Mouse (Mus musculus) myocyte (in vitro differentiated cells): ENCODE measurements around the gene Tex21. TPM values are rescaled to one million over a fixed set of nuclear protein-coding genes. Genes with fewer than 3 reads are reported as not detected.

Source experiments
- H3K27me3 ChIP-seq: one replicate; pipeline ENCODE4 v1.6.1; 2011; ENCODE audit not compliant: control insufficient read depth, insufficient read depth, insufficient read length
- H3K36me3 ChIP-seq: one replicate; pipeline ENCODE4 v1.6.1; 2011; ENCODE audit not compliant: control insufficient read depth, insufficient read depth
- H3K4me2 ChIP-seq: one replicate; pipeline ENCODE4 v1.6.1; 2011; ENCODE audit warnings: low read depth, control low read depth
- H3K4me3 ChIP-seq: one replicate; pipeline ENCODE4 v1.5.1; 2011; ENCODE audit warnings: mild to moderate bottlenecking, control low read depth, moderate library complexity
- H3K79me2 ChIP-seq: one replicate; pipeline ENCODE4 v1.6.1; 2011; ENCODE audit not compliant: control insufficient read depth, insufficient read depth
- H3ac ChIP-seq: one replicate; pipeline ENCODE4 v1.6.1; 2011; ENCODE audit not compliant: control insufficient read depth, insufficient read length
- CEBPB ChIP-seq: IDR thresholded peaks from 2 replicates; pipeline ENCODE4 v1.6.1; 2011; ENCODE audit warnings: mild to moderate bottlenecking, moderate library complexity; ENCODE audit not compliant: poor library complexity, insufficient read depth, severe bottlenecking
- E2F4 ChIP-seq: IDR thresholded peaks from one replicate; pipeline ENCODE4 v1.6.1; 2011; ENCODE audit warnings: mild to moderate bottlenecking, control low read depth, moderate library complexity; ENCODE audit not compliant: insufficient read depth
- MAX ChIP-seq: IDR thresholded peaks from one replicate; pipeline ENCODE4 v1.6.1; 2011; ENCODE audit warnings: low read depth, mild to moderate bottlenecking, control low read depth
- MYOD1 ChIP-seq, 3 experiments: IDR thresholded peaks; one replicate each; pipeline ENCODE4 v1.6.1; 2011; ENCODE audit warnings: control low read depth in 2 of 3, low read depth in 2 of 3, mild to moderate bottlenecking in 2 of 3, moderate library complexity in 1 of 3; ENCODE audit not compliant: insufficient read length in 2 of 3, control insufficient read depth in 1 of 3
- MYOG ChIP-seq, 3 experiments: IDR thresholded peaks; one replicate each; pipeline ENCODE4 v1.6.1; 2011; ENCODE audit warnings: control low read depth in 2 of 3, low read depth in 2 of 3, mild to moderate bottlenecking in 2 of 3; ENCODE audit not compliant: insufficient read length in 2 of 3, control insufficient read depth in 1 of 3, insufficient read depth in 1 of 3
- POLR2A ChIP-seq: IDR thresholded peaks from one replicate; pipeline ENCODE4 v1.6.1; 2011; ENCODE audit warnings: low read depth, mild to moderate bottlenecking, control low read depth, moderate library complexity; ENCODE audit not compliant: insufficient read length
- POLR2AphosphoS2 ChIP-seq: IDR thresholded peaks from one replicate; pipeline ENCODE4 v1.6.1; 2011; ENCODE audit warnings: low read depth, control low read depth; ENCODE audit not compliant: insufficient read length
- REST ChIP-seq: IDR thresholded peaks from one replicate; pipeline ENCODE4 v1.6.1; 2011; ENCODE audit warnings: mild to moderate bottlenecking, control low read depth, moderate library complexity; ENCODE audit not compliant: insufficient read depth, insufficient read length
- SRF ChIP-seq: IDR thresholded peaks from one replicate; pipeline ENCODE4 v1.6.1; 2011; ENCODE audit warnings: low read depth; ENCODE audit not compliant: control insufficient read depth, insufficient read length
- TCF12 ChIP-seq: IDR thresholded peaks from one replicate; pipeline ENCODE4 v1.6.1; 2011; ENCODE audit warnings: mild to moderate bottlenecking, control low read depth; ENCODE audit not compliant: poor library complexity, insufficient read depth, severe bottlenecking
- TCF3 ChIP-seq: IDR thresholded peaks from one replicate; pipeline ENCODE4 v1.6.1; 2011; ENCODE audit warnings: low read depth, control low read depth; ENCODE audit not compliant: insufficient read length
- USF1 ChIP-seq: IDR thresholded peaks from one replicate; pipeline ENCODE4 v1.6.1; 2011; ENCODE audit warnings: low read depth, mild to moderate bottlenecking, control low read depth, moderate library complexity
- polyA plus RNA-seq: library from polyadenylated mRNA; unstranded; fragments of >200 nt; fragmentation: generic; extraction: Trizol; gene quantifications from one replicate; pipeline ENCODE4 v1.2.1, GENCODE M21; 2012; ENCODE audit warnings: missing spikeins

The Tex21 gene
- polyA plus RNA-seq, 1 experiment: not detected

- H3K27me3 ChIP-seq: no peaks in the 10 kb centered on the region
- H3K4me3 ChIP-seq: no peak overlapping the region
- no peak overlapping the region for H3ac ChIP-seq
- TF ChIP-seq POLR2AphosphoS2 (no peak), TCF12 (no peak), CEBPB (no peak), TCF3 (no peak), POLR2A (no peak), REST (no peak), SRF (no peak), USF1 (no peak)
- H3K4me2 ChIP-seq: no peak overlapping the region
- peaks cover 22% of the 10 kb centered on the region for H3K36me3 ChIP-seq
- no peaks in the 10 kb centered on the region for H3K79me2 ChIP-seq
These were observed 34.0 kb upstream of the Tex21 start for GRCm38 (mm10) chr12:76280556-76280955.

- Histone ChIP-seq H3ac (no peak overlapping the region), H3K27me3 (no peaks in the 10 kb centered on the region), H3K4me2 (no peak overlapping the region), H3K36me3 (peaks cover 22% of the 10 kb centered on the region), H3K4me3 (no peak overlapping the region), H3K79me2 (no peaks in the 10 kb centered on the region)
- TF ChIP-seq TCF3 (no peak), MYOD1 (IDR thresholded peaks at IDR 0.05; ENCODE audit: control insufficient read depth in 1 of 3, insufficient read length in 2 of 3, low read depth in 2 of 3) (no peak), MAX (no peak), SRF (no peak), POLR2AphosphoS2 (no peak), CEBPB (no peak)
These were observed 31.7 kb upstream of the Tex21 start for GRCm38 (mm10) chr12:76278209-76278608.

DNA sequence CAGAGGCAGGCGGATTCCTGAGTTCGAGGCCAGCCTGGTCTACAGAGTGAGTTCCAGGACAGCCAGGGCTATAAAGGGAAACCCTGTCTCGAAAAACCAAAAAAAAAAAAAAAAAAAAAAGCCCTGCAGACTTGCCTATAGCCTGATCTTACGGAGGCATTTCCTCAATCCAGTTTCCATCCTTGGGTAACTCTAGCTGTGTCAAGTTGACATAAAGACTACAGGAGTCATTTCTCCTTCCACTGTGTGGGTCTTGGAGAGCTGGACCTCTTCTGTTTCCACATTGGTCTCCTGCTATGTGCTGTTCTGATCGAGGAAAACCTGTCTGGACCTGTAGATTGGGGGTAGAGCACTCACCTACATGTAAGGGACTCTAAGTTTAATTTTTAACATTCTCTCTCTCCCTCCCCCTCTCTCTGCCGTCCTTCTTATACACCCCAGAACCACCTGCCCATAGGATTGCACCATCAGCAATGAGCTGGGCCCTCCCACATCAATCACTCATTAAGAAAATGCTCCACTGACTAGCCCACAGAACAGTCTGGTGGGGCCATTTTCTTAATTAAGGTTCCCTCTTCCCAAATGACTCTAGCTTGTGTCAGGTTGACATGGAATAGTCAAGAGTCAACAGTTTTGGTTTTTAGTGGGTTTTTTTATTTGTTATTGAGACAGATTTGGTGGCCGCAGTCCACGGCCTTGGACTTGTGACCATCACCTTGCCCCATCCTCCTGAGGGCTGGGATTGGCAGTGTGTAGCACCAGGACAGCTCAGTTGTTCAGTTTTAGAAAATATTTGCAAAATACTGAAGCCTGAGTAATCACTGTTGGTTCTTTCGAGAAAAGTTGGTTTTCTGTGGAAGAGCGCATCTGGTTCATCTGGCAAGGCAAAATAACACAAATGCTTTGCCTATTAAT, 26.3 kb upstream of the Tex21 start:
- H3K4me2 ChIP-seq: no peak overlapping the region
- no peak overlapping the region for H3K4me3 ChIP-seq
- peaks cover 15% of the 10 kb centered on the region for H3K36me3 ChIP-seq
- no peaks in the 10 kb centered on the region for H3K27me3 ChIP-seq
- no peak overlapping the region for H3ac ChIP-seq
- TF ChIP-seq TCF3 (no peak), POLR2AphosphoS2 (no peak), CEBPB (no peak), REST (no peak)
- no peaks in the 10 kb centered on the region for H3K79me2 ChIP-seq

DNA sequence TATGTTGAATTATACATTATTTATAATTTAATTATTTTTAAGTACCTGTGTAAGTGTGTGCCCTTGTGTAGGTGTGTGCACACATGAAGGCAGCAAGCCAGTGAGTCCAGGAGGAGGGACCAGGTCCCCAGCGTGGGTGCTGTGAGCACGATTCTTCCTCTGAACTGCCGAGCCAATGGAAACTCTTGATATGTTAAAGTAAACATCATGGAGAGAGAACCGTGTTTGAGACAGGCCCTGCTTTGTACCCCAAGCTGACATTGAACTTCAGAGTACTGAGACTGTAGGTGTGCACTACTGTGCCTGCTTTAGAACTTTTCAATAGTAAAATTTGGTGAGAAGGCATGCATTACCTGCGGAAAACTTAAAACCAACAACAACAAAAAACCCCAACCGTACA, 25.0 kb upstream of the Tex21 start:
- no peak for TF ChIP-seq E2F4
- no peak for TF ChIP-seq SRF
- TF ChIP-seq POLR2AphosphoS2: no peak
- no peak overlapping the region for H3ac ChIP-seq
- H3K4me2 ChIP-seq: no peak overlapping the region
- H3K4me3 ChIP-seq: no peak overlapping the region
- no peaks in the 10 kb centered on the region for H3K27me3 ChIP-seq
- no peaks in the 10 kb centered on the region for H3K79me2 ChIP-seq
- H3K36me3 ChIP-seq: peaks cover 7% of the 10 kb centered on the region

DNA sequence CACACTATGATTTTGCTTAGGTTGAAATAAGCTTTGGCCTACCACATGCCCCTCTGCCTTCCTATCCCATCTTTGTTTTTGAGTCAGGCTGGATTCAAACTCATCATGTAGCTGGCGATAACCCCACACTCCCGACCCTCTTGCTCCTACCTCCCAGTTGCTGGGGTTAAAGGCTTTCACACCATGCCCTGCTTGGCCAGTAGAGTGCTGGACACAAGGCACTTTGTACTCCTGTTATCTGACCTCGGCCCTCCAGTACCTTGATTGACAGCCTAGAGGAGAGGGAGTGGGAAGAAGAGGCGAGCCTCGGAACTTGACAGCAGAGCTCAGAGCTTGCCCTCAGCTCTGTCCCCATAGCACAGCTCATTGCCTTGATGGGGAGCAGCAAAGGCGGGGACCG, 22.6 kb upstream of the Tex21 start:
- Histone ChIP-seq H3K79me2 (peaks cover 4% of the 10 kb centered on the region), H3ac (no peak overlapping the region), H3K4me3 (no peak overlapping the region), H3K4me2 (no peak overlapping the region), H3K27me3 (no peaks in the 10 kb centered on the region), H3K36me3 (peaks cover 3% of the 10 kb centered on the region)
- TF ChIP-seq MYOD1 (IDR thresholded peaks at IDR 0.05; ENCODE audit: control insufficient read depth in 1 of 3, insufficient read length in 2 of 3, low read depth in 2 of 3): no peak
- no peak for TF ChIP-seq CEBPB
- TF ChIP-seq MYOG (IDR thresholded peaks at IDR 0.05; ENCODE audit: control insufficient read depth in 1 of 3, insufficient read depth in 1 of 3, insufficient read length in 2 of 3, low read depth in 2 of 3): no peak
- TF ChIP-seq E2F4: no peak
- TF ChIP-seq USF1: no peak

DNA sequence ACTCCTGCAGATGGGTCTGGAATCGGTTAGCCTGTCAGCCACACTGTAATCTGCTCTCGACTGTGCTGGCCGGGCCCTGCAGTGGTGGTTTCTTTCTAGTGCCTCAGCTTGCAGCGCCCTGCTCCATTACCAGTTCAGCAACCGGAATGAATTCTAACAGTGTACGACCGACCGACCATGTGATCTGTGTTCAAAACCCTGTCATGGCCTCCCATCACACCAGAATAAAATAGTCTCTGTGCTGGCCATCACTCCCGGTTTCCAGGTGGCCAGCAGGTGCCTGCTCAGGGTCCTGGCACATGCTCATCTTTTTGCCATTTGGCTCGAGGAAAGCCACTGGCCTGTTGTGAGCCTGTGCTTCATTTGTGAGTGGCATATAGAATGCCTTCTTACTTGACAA, 22.1 kb upstream of the Tex21 start:
- TF ChIP-seq CEBPB (no peak), POLR2A (no peak), MYOG (IDR thresholded peaks at IDR 0.05; ENCODE audit: control insufficient read depth in 1 of 3, insufficient read depth in 1 of 3, insufficient read length in 2 of 3, low read depth in 2 of 3) (no peak), SRF (no peak), POLR2AphosphoS2 (no peak), REST (no peak), TCF12 (no peak), USF1 (no peak), MYOD1 (IDR thresholded peaks at IDR 0.05; ENCODE audit: control insufficient read depth in 1 of 3, insufficient read length in 2 of 3, low read depth in 2 of 3) (no peak), TCF3 (no peak), E2F4 (no peak), MAX (no peak)
- Histone ChIP-seq H3K4me2 (no peak overlapping the region), H3K27me3 (no peaks in the 10 kb centered on the region), H3K36me3 (no peaks in the 10 kb centered on the region), H3ac (no peak overlapping the region), H3K79me2 (peaks cover 4% of the 10 kb centered on the region), H3K4me3 (no peak overlapping the region)
